Mouse (Mus musculus) ES-Bruce4 (cell line): ENCODE measurements at regions not wholly inside any gene's neighbourhood (a gene's known extent, or its start where the extent isn't known, plus 50 kb on each side); places are given as distances from the start of the nearest gene placed in this dataset.

Experiments
- H3K27ac ChIP-seq: 2 replicates; pipeline ENCODE4 v1.5.1; 2012; ENCODE audit warnings: low read length, inconsistent platforms; ENCODE audit not compliant: insufficient read depth
- H3K27me3 ChIP-seq: 2 replicates; pipeline ENCODE4 v1.6.1; 2012; ENCODE audit warnings: mild to moderate bottlenecking, low read length, inconsistent platforms; ENCODE audit not compliant: control insufficient read depth, poor library complexity, insufficient read depth, severe bottlenecking
- H3K36me3 ChIP-seq: 2 replicates; pipeline ENCODE4 v1.6.1; 2012; ENCODE audit warnings: inconsistent platforms, mild to moderate bottlenecking, low read length, moderate library complexity; ENCODE audit not compliant: control insufficient read depth, poor library complexity, insufficient read depth, severe bottlenecking
- H3K4me1 ChIP-seq: one replicate; pipeline ENCODE4 v1.8.1; 2011; ENCODE audit warnings: low read length; ENCODE audit not compliant: control insufficient read depth, insufficient read depth
- H3K4me3 ChIP-seq: 2 replicates; pipeline ENCODE4 v1.5.1; 2011; ENCODE audit warnings: low read depth, mild to moderate bottlenecking, low read length
- H3K9ac ChIP-seq: 2 replicates; pipeline ENCODE4 v1.6.1; 2012; ENCODE audit warnings: low read depth, mild to moderate bottlenecking, inconsistent platforms; ENCODE audit not compliant: poor library complexity, severe bottlenecking
- H3K9me3 ChIP-seq: replicated peaks from 2 replicates; pipeline ENCODE4 v1.6.1; 2012; ENCODE audit warnings: mild to moderate bottlenecking, low read length, inconsistent platforms; ENCODE audit not compliant: control insufficient read depth, poor library complexity, insufficient read depth, severe bottlenecking
- CTCF ChIP-seq: IDR thresholded peaks from one replicate; pipeline ENCODE4 v1.8.1; 2011; ENCODE audit warnings: low read depth, low read length
- EP300 ChIP-seq: IDR thresholded peaks from 2 replicates; pipeline ENCODE4 v1.6.1; 2011; ENCODE audit warnings: low read depth, low read length; ENCODE audit not compliant: insufficient read depth
- POLR2A ChIP-seq: IDR thresholded peaks from one replicate; pipeline ENCODE4 v1.8.1; 2011; ENCODE audit warnings: low read length; ENCODE audit not compliant: insufficient read depth

DNA sequence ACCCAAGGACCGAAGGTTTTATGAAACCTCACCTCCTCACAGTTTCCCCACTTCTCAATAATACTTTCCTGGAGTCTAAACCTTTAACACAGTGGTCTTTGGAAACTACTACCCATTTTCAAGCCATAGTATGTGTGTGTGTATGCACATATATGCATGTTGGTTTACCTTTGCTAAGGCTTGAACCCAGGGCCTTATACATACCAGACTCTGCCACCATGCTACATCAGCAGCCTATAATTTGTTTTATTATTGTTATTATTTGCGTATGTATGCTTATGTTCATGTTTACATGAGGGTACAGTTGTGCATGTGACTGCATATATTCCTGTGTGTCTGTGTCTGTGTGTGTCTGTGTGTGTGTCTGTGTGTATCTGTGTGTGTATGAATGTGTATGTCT is 58.2 kb upstream of the Cpsf6 start:
- H3K27me3 ChIP-seq, result no peaks in the 10 kb centered on the region

DNA sequence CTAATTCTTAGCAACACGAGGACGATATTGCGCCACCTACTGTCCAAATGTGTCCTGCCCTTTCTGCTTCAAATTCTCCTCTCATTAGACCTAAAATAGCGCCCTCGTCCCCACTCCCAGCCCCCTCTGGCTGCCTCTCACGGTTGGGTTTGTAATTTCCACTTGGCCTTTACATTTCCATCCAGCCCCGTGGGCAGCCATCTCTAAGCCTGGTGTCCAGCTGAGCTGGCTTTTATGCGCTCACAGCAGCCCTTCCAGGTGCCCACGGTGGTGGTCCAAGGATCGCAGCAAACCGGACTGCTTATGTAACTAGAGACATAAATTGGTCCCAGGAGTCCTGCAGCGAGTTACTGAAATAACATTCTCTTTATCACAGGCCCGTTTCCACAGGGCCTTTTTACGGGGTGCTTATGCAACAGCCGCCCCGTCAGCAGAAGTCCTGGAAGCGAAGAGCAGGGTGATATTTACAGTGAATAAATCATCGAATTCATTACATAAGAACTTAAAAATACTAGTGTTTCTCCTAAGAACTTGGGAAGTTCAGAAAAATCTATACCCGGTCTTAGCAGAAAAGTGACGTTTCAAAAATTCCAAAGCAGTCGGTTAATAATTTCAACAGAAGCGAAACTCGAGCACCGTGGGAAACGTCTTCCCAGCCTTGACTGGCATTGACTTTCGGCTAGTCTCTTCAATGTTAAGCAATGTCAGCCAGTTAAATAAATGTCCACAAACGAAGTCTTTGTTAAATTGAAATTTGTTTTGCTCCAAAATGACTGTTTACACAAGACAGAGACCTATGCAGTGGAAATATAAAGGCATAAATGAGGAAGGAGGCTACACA is 57.3 kb upstream of the Cpsf6 start:
- H3K9ac ChIP-seq, result no peak overlapping the region
- H3K4me1 ChIP-seq, result peaks cover 5% of the 10 kb centered on the region
- no peak overlapping the region for H3K27ac ChIP-seq
- H3K9me3 ChIP-seq, result no peaks in the 10 kb centered on the region
- TF ChIP-seq CTCF (peak; percentile 58), POLR2A (no peak), EP300 (no peak)
- H3K4me3 ChIP-seq, result no peak overlapping the region
- H3K36me3 ChIP-seq, result no peaks in the 10 kb centered on the region
- no peaks in the 10 kb centered on the region for H3K27me3 ChIP-seq

More for the DNA sequence above, 58.2 kb upstream of the Cpsf6 start:
- no peak for TF ChIP-seq EP300
- TF ChIP-seq CTCF, result no peak
- no peak for TF ChIP-seq POLR2A
- Histone ChIP-seq H3K36me3 (no peaks in the 10 kb centered on the region), H3K27ac (no peak overlapping the region), H3K9me3 (no peaks in the 10 kb centered on the region), H3K9ac (no peak overlapping the region), H3K4me3 (no peak overlapping the region), H3K4me1 (peaks cover 5% of the 10 kb centered on the region)

GRCm38 (mm10) chr10:117436308-117436874 is 56.6 kb upstream of the Cpsf6 start:
- Histone ChIP-seq H3K4me3 (no peak overlapping the region), H3K9ac (no peak overlapping the region), H3K4me1 (peaks cover 5% of the 10 kb centered on the region), H3K27me3 (no peaks in the 10 kb centered on the region), H3K9me3 (no peaks in the 10 kb centered on the region), H3K27ac (no peak overlapping the region), H3K36me3 (no peaks in the 10 kb centered on the region)
- TF ChIP-seq EP300, result no peak
- no peak for TF ChIP-seq CTCF
- TF ChIP-seq POLR2A, result no peak

DNA sequence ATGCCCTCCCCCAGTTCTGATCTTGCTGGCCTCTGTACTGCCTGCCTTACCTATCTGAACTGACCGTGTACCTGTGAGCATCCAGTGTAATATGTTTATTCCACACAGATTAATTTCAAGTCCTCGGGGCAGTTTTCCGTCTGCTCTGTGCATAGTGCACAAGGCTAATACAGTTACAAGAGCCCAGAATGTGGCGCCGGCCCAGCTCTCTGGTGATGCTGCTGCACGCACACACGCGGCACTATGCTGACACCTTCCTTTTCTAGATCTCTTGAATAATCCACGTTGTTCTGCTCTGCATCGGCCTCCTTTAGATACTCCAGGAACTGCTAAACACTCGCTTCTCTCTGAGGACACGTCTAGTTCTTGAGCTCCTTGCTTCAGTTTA is 55.9 kb upstream of the Cpsf6 start:
- Histone ChIP-seq H3K9ac (no peak overlapping the region), H3K27me3 (no peaks in the 10 kb centered on the region), H3K36me3 (no peaks in the 10 kb centered on the region), H3K4me3 (no peak overlapping the region), H3K9me3 (no peaks in the 10 kb centered on the region), H3K27ac (no peak overlapping the region), H3K4me1 (peaks cover 5% of the 10 kb centered on the region)
- TF ChIP-seq EP300 (no peak), POLR2A (no peak), CTCF (no peak)

GRCm38 (mm10) chr10:117434871-117435733 is 55.3 kb upstream of the Cpsf6 start:
- Histone ChIP-seq H3K4me3 (no peak overlapping the region), H3K27me3 (no peaks in the 10 kb centered on the region), H3K27ac (no peak overlapping the region), H3K36me3 (no peaks in the 10 kb centered on the region), H3K4me1 (peaks cover 5% of the 10 kb centered on the region), H3K9me3 (no peaks in the 10 kb centered on the region), H3K9ac (no peak overlapping the region)
- TF ChIP-seq CTCF, result peak; percentile 97
- TF ChIP-seq EP300, result 0 out of 2 replicates have a peak, but pooled peaks have one; percentile 55
- no peak for TF ChIP-seq POLR2A
